Mouse (Mus musculus) urinary bladder, adult 18-20 months (tissue): ENCODE data around the gene Ston1.

ENCODE experiments used
- DNase-seq, 2 experiments: peaks; one replicate each; pipeline ENCODE4 v3.0.0; 2022; ENCODE audit warnings: low spot score in 2 of 2, mixed read lengths in 2 of 2

Ston1 gene

DNA sequence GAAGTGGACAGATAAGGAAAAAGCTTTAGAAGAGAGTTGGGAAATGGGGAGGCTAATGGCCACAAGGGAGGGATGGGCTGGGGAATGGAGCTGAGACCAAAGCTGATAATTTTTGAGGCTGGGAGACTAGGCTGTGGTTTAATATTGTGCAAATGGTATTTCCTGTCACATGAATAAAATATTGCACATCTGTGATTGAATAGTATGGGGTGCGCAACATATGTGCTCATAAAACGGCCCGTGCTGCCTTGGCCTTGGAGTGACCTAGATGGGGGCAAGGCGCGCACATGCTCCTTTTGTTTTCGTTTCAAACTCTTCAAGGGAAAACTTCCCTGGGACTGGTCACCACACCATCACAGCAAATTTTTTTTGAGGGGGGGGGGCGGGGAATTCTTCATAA, 28.4 kb downstream of the Ston1 start:
- no peak for DNase-seq

DNA sequence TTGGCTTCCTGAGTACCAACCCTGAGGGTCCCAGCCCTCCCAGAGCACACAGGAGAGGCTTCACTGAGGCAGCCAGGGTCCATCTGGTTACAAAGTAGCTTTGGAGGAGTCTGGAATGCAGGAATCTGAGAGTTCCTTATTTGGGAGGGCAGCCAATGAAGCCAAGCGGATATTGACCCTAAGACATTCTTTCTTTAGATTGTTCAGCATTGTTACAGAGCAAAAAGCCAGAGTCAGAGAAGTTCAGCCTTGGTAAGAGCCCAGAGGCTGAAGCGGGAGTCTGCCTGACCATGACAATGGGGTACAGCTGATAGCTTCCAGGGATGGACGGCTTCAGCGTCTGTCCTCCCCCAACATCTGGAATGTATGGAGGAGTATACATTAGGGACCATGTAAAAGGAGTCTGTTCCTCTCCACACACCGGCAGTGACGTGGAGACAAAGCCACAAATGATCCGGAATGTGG, 28.9 kb downstream of the Ston1 start:
- DNase-seq: no peak

DNA sequence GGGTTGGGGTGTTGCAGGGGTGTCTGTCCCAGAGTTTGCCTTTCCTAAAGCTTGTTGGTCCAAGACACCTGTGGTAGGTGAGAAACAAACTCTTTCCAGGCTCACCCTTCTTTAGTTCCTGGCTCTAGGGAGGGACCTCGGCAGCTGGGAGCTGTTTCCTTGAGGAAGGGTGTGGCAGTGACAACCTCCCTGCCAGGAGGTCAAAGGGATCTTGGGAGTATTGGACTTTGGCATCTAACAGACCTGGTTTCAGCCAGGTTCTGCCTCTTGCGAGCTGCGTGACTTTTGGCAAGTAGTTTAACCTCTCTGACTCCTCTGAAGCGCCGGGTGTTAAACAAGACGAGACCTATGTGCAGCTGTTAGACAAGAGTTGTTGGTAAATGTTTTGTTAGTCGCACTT, 29.7 kb downstream of the Ston1 start:
- DNase-seq: peak in 1 of 2 experiments; percentile 14

DNA sequence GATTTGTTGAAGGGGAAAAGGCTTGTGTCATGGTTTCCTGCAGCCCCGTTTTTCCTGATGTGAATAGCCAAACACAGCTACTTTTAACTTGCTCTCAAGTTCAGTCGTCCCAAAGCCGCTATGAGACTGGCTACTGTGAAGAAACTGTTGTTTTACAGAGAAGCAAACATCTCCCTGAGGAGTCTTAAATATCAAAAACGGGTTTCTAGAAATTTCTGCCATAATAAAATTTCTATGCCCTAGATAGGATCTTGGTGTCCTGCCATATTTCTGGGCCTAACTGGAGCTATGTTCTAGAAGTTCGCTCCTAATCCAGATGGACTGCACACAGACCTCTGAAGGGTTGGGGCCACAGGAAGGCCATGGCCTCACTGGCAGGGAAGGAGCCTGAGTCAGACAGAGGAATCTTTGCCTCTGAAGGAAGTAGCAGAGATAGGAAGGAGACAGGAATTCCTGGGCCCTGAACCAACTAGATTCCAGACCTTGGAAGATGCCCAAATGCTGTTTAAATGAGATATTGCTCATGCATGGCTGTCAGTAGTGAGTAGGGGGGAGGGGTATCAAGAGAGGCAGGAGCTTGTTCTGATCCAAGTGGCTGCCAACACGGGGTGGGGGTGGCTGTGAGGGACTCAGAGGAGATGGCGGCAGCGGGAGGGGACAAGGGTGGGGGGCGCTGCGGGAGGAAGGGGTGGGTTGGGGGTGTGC, 31.3 kb downstream of the Ston1 start:
- DNase-seq: peak in 1 of 2 experiments; percentile 78

DNA sequence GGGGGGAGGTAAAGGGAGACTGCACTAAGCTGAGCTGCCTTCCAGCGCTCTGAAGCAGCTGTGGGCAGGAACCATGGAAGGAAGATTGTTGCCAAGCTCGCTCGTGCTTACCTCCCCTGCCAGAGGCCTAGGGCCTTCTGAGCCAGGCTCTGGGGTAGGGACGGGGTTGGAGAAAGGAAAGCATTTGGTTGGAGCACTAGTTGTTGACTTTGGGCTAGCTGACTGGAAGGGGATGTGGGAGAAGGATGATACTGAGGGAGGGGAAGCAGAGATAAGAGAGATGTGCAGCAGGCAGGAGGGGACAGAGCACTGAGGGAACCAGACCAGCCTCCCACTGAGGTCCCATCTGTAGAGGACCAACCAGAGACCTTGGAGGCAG, 31.9 kb downstream of the Ston1 start:
- DNase-seq: peak in 1 of 2 experiments; percentile 45

DNA sequence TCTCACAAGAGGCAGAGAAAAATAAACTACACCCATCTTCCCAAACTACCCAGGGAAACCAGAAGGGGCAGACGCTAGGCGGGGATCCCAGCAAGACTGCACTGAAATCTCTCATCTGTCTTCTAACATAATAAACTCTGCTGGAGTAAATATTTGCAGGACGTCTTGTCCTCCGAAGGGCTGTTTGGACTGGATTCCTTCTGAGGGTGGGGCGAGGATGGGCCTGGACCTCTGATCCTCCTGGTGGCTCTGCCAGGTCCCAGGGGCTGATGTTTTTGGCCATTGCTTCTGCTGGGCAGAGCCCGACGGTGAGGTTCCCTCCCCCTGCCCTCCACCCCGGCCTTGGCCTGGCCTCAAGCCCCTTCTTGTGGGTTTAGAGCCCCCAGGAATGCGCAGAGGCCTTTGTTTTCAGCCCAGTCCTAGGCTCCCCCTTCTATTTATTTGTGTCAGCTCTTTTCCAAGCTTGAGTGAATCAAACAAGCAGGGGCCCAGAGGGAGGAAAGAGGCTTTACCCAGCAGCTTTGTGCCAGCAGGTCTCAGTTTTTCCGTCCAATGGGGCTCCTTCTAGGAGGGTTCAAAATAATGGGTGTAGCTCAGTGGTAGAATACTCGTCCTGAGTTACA, 32.6 kb downstream of the Ston1 start:
- DNase-seq: peak in 1 of 2 experiments; percentile 73

DNA sequence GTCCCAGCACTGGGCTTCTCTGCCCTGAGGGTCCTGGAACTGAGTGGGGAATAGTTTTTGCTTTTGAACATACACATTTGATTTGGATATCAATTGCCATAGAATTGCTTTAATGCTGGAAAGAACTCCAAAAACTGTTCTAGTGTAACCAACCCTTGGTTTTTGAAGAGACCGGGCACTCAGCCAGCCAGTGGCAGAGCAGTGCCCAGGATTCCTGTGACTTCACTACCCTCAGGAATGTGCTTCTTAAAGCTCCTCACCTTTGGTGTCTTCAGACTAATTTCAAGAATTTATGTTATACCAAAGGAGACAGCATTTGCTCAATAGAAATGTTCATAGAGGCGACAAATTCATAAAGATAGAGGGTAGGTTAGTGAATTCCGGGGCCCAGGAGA, 33.1 kb downstream of the Ston1 start:
- DNase-seq: no peak

DNA sequence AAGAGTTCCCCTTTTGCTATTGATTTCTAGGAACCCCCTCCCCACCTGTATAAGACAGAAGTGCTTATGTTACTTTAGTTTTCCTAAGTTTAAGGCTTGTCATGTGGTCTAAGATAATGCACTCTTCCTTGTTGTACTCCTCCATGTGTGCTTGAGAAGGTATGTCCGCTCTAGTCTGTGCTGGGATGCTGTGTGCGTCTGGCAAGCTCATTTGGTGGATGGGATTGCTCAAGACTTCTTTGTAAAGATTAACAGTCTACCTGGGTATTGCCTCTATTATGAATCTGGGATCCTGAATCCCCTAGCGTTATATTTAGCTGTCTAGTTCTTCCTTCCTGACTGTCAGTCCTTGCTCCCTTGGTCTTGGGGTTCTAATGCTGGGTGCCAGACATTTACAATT, 35.1 kb downstream of the Ston1 start:
- DNase-seq: no peak

DNA sequence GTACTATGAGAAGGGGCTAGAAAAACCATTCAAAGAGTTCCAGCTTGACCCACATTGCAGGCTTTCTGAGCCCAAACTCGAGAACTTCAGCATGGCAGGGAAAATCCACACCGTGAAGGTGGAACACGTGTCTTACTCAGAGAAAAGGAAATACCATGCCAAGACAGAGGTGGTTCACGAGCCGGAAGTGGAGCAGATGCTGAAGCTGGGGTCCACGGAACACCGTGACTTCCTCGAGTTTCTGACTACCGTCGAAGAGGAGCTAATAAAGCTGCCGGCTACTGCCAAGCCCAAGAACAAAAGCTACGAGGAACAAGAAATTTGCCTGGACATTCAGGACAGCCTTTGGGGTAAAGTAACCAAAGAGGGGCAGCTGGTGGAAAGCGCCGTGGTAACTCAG, 38.6 kb downstream of the Ston1 start:
- DNase-seq: no peak

DNA sequence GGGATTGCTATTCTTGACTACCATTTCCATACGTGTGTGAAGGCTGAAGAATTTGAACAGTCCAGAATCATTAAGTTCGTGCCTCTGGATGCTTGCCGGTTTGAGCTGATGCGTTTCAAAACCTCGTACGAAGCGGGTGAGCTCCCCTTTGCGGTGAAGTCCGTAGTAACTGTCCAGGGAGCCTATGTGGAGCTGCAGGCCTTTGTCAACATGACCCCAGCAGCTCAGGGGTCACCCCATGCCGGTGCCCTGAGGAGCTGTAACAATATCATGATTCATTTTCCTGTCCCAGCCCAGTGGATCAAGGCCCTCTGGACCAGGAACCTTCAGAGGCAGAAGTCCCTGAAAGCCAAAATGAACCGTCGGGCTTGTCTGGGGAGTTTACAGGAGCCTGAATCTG, 39.1 kb downstream of the Ston1 start:
- DNase-seq: no peak

DNA sequence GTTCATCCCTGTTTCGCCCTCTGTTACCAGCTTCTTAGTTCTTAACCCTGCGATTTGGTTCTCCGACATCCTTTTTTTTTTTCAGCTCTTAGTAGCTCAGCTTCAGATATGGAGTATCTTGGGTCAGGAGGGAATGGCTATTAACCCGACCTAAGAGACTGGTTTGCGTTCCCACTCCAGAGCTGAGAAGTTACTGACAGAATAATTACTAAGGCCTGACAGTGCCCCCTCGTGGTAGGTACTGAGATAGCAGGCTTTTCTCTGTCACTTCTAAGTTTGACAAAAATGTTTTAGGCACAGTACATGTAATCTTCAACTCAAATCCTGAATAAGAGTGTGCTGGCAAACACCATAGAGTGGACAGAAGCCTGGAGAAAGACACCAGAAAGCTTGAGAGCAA, 43.5 kb downstream of the Ston1 start:
- peak; percentile 44 to 50 for DNase-seq

DNA sequence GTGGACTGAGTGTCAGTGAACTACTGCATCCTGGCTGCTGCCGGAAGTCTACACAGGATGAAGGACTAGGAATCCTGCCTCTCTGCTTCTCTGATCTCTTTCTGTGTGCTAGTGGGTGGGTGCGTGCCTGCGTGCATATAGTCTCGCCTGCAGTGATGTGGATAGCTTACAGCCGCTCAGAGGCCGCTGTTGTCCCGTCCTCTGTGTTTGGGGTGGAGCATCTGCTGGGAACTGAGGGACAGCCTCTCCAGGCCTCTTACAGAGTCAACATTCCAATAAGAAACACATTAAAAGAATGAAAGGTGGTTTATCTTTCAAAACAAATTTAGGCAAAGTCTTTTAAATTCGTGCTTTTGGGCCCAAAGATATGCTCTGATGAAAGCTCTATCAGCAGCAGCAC, 44.4 kb downstream of the Ston1 start:
- no peak for DNase-seq

DNA sequence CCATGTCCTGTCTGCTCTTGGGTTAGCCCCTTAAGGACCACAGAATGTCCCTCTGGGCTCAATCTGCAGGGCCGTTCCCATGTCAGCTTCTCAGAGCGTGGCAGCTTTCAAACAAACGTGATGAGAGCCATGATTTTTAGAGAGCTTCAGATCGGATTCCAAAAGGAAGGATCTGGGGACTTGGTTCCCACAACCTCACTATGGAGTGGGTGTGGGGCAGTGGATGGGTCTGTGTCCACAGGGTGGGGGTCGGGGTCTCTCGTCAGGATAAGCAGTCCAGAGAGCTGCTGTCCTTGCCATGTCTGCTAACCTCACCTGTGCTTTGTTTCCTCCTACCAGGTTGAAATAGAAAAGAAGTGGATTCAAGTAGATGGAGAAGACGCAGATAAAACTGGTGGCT, 47.4 kb downstream of the Ston1 start:
- DNase-seq: no peak

DNA sequence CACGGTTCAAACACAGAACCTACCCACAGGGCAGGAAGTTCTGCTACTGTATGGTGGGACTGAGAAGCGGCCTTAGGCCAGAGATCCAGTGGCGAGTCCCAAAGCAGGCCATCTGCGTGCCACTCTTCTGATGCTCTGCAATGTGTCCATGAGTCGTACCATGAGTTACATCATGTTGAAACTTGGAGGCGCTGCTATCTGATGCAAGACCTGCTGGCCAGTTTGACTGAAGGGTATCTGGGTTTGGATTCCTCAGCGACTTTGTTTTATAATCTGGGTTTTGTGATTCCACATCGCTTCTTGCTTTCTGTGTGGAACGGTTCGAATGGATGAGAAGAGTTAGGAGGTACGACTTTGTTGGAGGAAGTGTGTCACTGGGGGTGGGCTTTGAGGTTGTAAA, 47.8 kb downstream of the Ston1 start:
- no peak for DNase-seq

DNA sequence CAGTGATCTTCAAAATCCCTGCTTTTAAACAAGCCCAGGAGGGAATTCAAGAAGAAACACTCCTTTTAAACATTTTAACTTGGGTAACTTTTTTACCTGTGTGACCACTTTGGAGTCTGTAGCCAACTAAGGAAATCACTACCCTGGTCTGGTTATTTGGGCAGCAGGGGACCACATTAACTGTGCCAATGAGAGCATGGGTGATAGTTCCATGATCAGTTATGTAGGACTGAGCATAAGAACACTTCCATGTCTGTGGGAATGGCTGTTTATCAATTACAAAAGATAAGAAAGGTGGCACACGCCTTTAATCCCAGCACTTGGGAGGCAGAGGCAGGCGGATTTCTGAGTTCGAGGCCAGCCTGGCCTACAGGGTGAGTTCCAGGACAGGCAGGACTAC, 49.7 kb downstream of the Ston1 start:
- DNase-seq: no peak

DNA sequence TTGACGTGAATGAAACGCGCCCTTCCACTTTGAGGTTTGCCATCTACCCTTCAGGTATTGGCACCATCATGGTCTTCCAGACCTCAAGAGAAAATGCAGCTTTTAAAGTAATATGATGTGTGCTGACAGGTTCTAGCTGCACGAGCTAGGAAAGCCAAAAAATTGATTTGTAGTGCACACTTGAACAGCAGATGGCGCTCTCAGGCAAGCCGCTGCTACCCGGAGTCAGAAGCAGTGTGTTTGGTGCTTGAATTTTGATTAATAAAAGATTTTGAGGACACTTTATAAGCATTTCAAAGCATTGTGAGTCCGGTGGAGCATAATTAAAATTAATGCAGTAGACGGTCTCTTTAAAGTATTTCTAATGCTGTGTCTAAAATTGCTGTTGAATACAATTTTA, 54.5 kb downstream of the Ston1 start:
- peak; percentile 21 to 48 for DNase-seq

DNA sequence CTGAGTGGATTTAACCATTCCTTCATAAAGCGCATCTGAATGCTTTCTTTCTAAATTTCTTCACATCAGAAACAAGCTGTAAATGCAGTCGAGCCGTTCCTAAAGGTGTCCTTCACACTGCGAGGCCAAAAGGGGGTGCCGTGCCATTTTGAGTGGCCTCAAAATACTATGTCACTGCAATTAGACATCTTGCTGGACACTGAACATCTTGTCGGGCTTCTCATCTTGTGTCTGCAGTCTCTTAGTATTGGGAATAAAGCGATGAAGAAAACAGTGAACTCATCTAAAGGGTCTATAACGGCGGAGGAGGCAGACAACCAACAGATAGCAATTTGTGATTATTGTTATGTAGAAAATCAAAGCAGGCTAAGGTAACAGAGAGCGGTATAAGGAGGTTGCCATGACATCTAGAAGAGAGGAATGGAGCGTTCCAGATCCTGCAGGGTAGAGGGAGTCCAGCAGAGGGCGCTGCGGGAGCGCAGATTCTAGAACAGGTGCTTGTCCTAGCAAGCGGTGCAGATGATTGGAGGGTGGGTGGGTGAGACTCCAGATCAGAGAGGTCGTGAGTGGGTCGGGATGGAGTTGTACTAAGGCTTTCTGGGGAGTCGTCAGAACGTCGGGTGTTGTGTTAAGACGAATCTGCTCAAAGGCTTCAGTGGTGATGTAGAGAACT, 55.4 kb downstream of the Ston1 start:
- DNase-seq: peak; percentile 30 to 58

DNA sequence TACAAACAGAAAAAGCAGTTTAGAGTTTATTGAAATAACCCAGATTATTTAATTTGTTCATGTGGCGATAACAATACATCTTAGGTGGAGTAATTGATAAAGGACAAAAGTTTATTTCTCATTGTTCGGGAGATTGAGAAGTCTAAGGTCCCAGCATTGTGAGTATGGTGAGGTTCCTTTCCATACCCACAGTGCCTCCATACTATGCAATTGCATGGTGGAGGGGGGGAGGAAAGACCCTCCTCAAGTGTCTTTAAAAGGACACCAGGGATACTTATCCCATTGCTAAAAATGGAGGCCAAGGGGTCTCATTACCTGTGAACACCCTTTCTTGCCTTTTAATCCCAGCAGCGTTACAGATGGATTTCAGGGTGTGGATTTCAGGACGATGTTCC, 55.9 kb downstream of the Ston1 start:
- DNase-seq: no peak

DNA sequence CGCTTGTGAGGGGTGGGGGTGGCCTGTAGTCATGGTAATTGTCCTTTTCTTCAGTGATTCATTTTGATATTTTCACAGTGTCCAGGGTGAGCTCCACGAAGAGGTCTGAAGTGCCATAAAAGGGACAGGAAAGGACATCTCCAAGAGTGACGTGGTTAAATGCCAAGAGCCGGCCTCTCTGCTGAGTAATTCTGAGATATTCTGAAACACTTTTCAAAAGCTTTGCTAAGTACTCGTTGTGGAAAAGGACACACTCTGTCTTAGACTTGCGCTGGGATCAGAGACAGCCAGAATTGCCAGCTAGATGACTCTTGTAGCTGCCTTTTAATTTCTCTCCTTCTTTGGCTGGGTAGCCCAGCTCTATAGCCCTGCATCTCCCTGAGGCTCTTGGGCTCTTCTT, 61.0 kb downstream of the Ston1 start:
- DNase-seq: no peak

DNA sequence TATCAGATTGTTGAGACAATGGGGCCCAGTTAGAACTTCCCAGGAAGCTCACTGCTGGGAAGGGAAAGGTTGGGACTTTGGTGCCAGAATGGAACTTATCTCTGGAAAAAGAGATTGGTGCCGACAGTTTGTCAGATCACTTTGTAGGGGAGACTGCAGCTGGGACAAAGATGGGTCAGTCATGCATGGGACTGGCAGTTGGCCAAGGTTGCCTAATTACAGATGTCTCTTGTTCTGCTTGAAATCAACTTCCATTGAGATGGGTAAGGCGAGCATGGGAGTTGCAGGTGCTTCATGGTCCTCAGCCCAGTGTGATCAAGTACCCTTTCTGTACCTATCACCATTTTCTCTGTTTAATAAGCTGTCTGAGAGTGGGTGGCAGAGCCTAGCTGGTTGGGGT, 68.6 kb downstream of the Ston1 start:
- no peak for DNase-seq

DNA sequence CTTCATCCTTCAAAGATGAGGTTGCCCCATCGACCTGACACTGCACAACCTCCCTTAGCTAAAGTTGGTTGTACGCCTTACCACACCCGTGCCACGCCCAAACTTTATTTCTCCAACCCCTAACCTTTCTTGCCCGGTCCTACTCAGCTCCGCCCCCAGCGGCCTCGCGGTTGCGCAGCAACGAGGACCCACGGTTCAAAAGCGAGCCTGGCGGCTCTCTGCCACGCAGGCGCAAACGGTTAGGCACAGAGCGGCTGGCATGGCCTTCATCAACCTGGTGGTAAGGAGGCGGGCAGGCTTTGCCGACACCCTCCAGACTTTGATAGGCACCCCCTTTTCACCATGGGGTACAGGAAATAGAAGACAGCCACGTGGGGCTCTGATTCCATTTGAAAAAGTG, 71.0 kb downstream of the Ston1 start, which contains the start of gene Gtf2a1l:
Gtf2a1l (plus strand) TSS at position 209 of the 400 bp plus-strand sequence.
- DNase-seq: no peak

DNA sequence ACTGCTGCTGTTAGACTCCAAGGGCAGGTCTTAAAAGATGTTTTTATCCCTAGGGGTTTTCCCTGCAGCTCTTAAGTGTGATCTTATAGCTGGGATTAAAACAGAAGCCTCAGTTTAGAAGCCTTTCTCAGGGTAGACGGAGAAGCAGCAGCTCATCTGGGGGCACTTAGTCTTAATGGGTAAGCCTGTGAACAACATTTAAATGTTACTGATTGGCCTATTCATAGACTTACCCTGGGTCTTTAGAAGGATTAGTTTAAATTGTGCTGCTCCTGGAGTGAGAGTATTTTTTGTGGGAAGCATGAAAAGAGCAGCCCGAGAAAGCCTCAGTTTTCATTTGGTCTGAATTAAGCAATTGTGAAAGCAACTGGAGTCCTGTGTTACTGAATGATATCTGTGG, 72.4 kb downstream of the Ston1 start:
- DNase-seq: no peak

DNA sequence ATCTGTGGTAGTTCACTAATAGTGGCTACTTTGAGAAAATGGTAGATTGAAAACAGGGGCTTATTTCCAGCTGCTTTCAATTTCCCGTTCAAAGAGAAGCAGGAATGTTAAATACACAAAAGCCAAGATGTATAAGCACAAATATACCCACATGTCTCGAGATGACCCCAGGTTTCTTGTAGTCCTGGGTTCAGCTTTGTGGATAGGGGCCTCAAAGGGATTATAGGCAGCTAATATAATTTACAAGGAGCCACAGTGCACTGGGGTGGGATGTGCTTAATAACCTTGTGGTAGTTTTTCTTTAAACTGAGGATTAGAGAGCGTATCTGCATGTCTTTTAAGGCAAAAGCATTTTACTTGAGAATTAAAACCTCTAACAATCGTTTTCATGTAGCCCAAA, 73.3 kb downstream of the Ston1 start:
- no peak for DNase-seq
